Mouse (Mus musculus): Measurements from ENCODE around the gene Ank3.

- TF ChIP-seq CTCF (IDR thresholded peaks at IDR 0.05; ENCODE audit: low read depth), result peak; percentile 44
- TF ChIP-seq EP300 (IDR thresholded peaks at IDR 0.05; ENCODE audit: low read depth), result no peak
Measured at GRCm38 (mm10) chr10:69366877-69367387, 31.6 kb upstream of the Ank3 start.
